Mouse (Mus musculus) heart, embryonic 12.5 days (tissue): ENCODE measurements at regions not wholly inside any gene's neighbourhood (a gene's known extent, or its start where the extent isn't known, plus 50 kb on each side); places are given as distances from the start of the nearest gene placed in this dataset.
"Not testable (repeated sequence)": the region's sequence is repeated elsewhere in the genome, so short reads cannot be mapped to it uniquely, and the experiment has no call there.

Source experiments
- ATAC-seq: fragments of 200-750 bp; cut with Nextera tagmentation; 2 replicates; pipeline ENCODE4 v1.8.0; 2017; ENCODE audit warnings: moderate TSS enrichment, moderate library complexity; ENCODE audit not compliant: insufficient number of reproducible peaks, low FRiP score
- H3K27ac ChIP-seq: fragments of 300-500 bp; sonication (generic); 2 replicates; pipeline ENCODE4 v1.5.1; 2016; ENCODE audit warnings: mild to moderate bottlenecking, moderate library complexity; ENCODE audit not compliant: poor library complexity, severe bottlenecking
- H3K27me3 ChIP-seq: fragments of 300-500 bp; sonication (generic); replicated peaks from 2 replicates; pipeline ENCODE4 v1.6.1; 2016; ENCODE audit warnings: mild to moderate bottlenecking, moderate library complexity
- H3K36me3 ChIP-seq: fragments of 300-500 bp; sonication (generic); 2 replicates; pipeline ENCODE4 v1.6.1; 2016; ENCODE audit warnings: mild to moderate bottlenecking, moderate library complexity
- H3K4me1 ChIP-seq: fragments of 300-500 bp; sonication (generic); replicated peaks from 2 replicates; pipeline ENCODE4 v1.6.1; 2016; ENCODE audit warnings: mild to moderate bottlenecking
- H3K4me2 ChIP-seq: fragments of 300-500 bp; sonication (generic); 2 replicates; pipeline ENCODE4 v1.6.1; 2016; ENCODE audit warnings: mild to moderate bottlenecking, moderate library complexity
- H3K4me3 ChIP-seq: fragments of 300-500 bp; sonication (generic); 2 replicates; pipeline ENCODE4 v1.5.1; 2016; ENCODE audit warnings: mild to moderate bottlenecking
- H3K9ac ChIP-seq: fragments of 300-500 bp; sonication (generic); 2 replicates; pipeline ENCODE4 v1.6.1; 2016; ENCODE audit warnings: mild to moderate bottlenecking, moderate library complexity
- H3K9me3 ChIP-seq: fragments of 300-500 bp; sonication (generic); replicated peaks from 2 replicates; pipeline ENCODE4 v1.6.1; 2016; ENCODE audit warnings: mild to moderate bottlenecking, moderate library complexity
- WGBS: fragments of 180-500 bp; shearing (Covaris S2); methylation state at CpG from one replicate; pipeline ENCODE4 v1.1.7; 2016; 5-methylcytosine and 5-hydroxymethylcytosine counted together

DNA sequence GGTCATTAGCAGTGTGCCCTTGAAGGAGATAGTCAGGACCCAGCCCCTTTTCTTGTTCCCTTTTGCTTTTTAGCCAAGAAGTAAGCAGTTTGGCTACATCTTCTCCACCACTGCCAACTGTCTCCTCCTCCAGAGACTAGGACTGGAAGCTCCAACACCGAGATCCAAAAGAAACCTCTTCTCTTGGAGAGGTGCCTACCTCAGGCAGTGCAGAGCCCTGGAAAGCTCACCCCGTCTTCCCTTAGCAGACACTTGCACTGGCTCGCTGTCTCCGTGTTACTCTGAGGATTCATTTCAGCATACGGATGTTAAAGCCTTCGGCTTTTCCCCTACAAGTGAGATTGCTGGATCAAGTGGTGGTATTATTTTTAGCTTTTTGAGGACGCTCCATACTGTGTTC, 331.0 kb downstream of the Rapgef2 start:
- no peaks in the 10 kb centered on the region for H3K9me3 ChIP-seq
- H3K9ac ChIP-seq = no peak overlapping the region
- no peaks in the 10 kb centered on the region for H3K27me3 ChIP-seq
- H3K4me2 ChIP-seq = no peak overlapping the region
- WGBS = 55% methylated on average over 7 of the region's 7 CpGs
- H3K4me3 ChIP-seq = no peak overlapping the region
- no peaks in the 10 kb centered on the region for H3K36me3 ChIP-seq
- H3K4me1 ChIP-seq = 0 out of 2 replicates have a peak, but pooled peaks cover 3% of the 10 kb centered on the region
- H3K27ac ChIP-seq = no peak overlapping the region
- ATAC-seq = no peak

DNA sequence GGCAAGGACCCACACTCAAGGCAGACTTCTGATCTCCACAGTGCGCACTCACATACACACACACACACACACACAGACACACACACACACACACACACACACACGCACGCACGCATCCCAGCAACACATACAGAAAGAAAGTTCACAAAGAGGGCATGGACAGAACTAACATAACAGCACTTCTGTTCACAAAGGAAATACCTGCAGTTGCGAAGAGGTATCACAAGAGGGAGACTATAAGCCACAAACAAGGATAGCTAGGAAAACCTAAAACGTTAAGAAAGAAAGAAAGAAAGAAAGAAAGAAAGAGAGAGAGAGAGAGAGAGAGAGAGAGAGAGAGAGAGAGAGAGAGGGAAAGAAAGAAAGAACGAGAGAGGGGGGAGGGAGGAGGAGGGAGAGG, 336.9 kb downstream of the Rapgef2 start:
- H3K4me1 ChIP-seq, H3K4me2 ChIP-seq, H3K27ac ChIP-seq, H3K4me3 ChIP-seq, H3K27me3 ChIP-seq, H3K9ac ChIP-seq, H3K36me3 ChIP-seq, H3K9me3 ChIP-seq, ATAC-seq: not testable (repeated sequence)
- WGBS = 72% methylated on average over 6 of the region's 7 CpGs

GRCm38 (mm10) chr3:78948700-78949099, 337.6 kb downstream of the Rapgef2 start:
- 80% methylated on average over 9 of the region's 9 CpGs for WGBS
- no peak overlapping the region for H3K4me2 ChIP-seq
- H3K4me1 ChIP-seq = no peaks in the 10 kb centered on the region
- H3K27me3 ChIP-seq = no peaks in the 10 kb centered on the region
- no peaks in the 10 kb centered on the region for H3K9me3 ChIP-seq
- ATAC-seq = no peak
- H3K36me3 ChIP-seq = no peaks in the 10 kb centered on the region
- H3K9ac ChIP-seq = no peak overlapping the region
- no peak overlapping the region for H3K27ac ChIP-seq
- no peak overlapping the region for H3K4me3 ChIP-seq

GRCm38 (mm10) chr3:78948171-78948570, 338.1 kb downstream of the Rapgef2 start:
- Histone ChIP-seq H3K27me3 (no peaks in the 10 kb centered on the region), H3K9ac (no peak overlapping the region), H3K4me1 (no peaks in the 10 kb centered on the region), H3K9me3 (no peaks in the 10 kb centered on the region), H3K4me3 (no peak overlapping the region), H3K27ac (no peak overlapping the region), H3K4me2 (no peak overlapping the region), H3K36me3 (no peaks in the 10 kb centered on the region)
- 29% methylated on average over 8 of the region's 8 CpGs for WGBS
- ATAC-seq = no peak

DNA sequence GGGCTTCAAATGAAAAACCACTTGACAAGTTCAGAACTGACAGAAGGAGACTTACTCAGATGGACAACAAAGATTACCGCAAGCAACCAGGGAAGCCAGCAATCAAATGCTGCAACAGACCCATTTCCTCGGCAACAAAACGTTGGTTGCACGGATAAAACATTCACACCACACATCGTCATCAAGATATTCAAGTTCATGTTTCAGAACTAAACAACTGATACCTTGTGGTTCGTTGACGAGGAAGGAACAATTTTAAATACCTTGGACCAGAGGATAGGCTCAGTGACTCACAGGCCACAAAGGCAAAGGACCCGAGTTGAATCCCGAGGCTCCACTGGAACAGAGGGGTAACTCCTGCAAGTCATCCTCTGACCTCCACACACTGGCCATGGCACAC, 339.1 kb downstream of the Rapgef2 start:
- no peak for ATAC-seq
- Histone ChIP-seq H3K27ac (no peak overlapping the region), H3K9me3 (no peaks in the 10 kb centered on the region), H3K4me1 (no peaks in the 10 kb centered on the region), H3K9ac (no peak overlapping the region), H3K36me3 (no peaks in the 10 kb centered on the region), H3K27me3 (no peaks in the 10 kb centered on the region), H3K4me3 (no peak overlapping the region), H3K4me2 (no peak overlapping the region)
- WGBS = 81% methylated on average over 9 of the region's 9 CpGs

GRCm38 (mm10) chr3:78944185-78944584, 342.1 kb downstream of the Rapgef2 start:
- Histone ChIP-seq H3K27ac (no peak overlapping the region), H3K4me2 (no peak overlapping the region), H3K4me3 (no peak overlapping the region), H3K9me3 (no peaks in the 10 kb centered on the region), H3K9ac (no peak overlapping the region), H3K4me1 (no peaks in the 10 kb centered on the region), H3K27me3 (no peaks in the 10 kb centered on the region), H3K36me3 (no peaks in the 10 kb centered on the region)
- WGBS = 71% methylated on average over 8 of the region's 8 CpGs
- ATAC-seq = no peak

DNA sequence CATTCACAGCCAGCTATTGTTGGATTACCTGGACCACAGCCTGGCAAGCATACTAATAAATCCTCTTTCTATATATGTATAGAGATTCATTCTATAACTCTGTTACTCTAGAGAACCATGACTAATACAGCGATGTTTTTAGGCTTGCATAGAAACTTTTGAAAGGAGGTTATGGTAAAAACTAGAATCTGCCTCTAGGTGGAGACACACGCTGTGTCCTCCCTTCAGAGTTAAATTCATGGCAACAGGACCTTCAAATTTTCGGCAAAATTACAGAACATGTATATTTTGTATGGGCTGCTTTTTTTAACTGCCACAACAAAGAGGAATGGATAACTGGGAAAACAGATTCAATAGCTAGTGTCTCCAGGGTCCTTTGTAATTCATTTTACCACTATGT, 353.3 kb downstream of the Rapgef2 start:
- Histone ChIP-seq H3K27me3 (no peaks in the 10 kb centered on the region), H3K4me1 (no peaks in the 10 kb centered on the region), H3K9me3 (no peaks in the 10 kb centered on the region), H3K4me3 (no peak overlapping the region), H3K27ac (no peak overlapping the region), H3K36me3 (no peaks in the 10 kb centered on the region), H3K4me2 (no peak overlapping the region), H3K9ac (no peak overlapping the region)
- ATAC-seq = no peak
- 76% methylated on average over 3 of the region's 3 CpGs for WGBS

GRCm38 (mm10) chr3:78919850-78920249, 366.5 kb downstream of the Rapgef2 start:
- Histone ChIP-seq H3K4me3 (no peak overlapping the region), H3K27ac (no peak overlapping the region), H3K4me2 (no peak overlapping the region), H3K9ac (no peak overlapping the region), H3K9me3 (no peaks in the 10 kb centered on the region), H3K27me3 (no peaks in the 10 kb centered on the region), H3K4me1 (no peaks in the 10 kb centered on the region), H3K36me3 (no peaks in the 10 kb centered on the region)
- ATAC-seq = no peak
- WGBS = 55% methylated on average over 6 of the region's 6 CpGs

- no peak for ATAC-seq
- Histone ChIP-seq H3K4me2 (peak overlapping the region; percentile 70), H3K27ac (no peak overlapping the region), H3K9me3 (no peaks in the 10 kb centered on the region), H3K36me3 (no peaks in the 10 kb centered on the region), H3K4me3 (peak overlapping the region; percentile 36), H3K4me1 (no peaks in the 10 kb centered on the region), H3K9ac (no peak overlapping the region), H3K27me3 (no peaks in the 10 kb centered on the region)
- 19% methylated on average over 12 of the region's 12 CpGs for WGBS
Measured at GRCm38 (mm10) chr3:78919407-78919806, 366.9 kb downstream of the Rapgef2 start.

GRCm38 (mm10) chr3:78908196-78908844, 378.0 kb downstream of the Rapgef2 start:
- no peak for ATAC-seq
- H3K9ac ChIP-seq = no peak overlapping the region
- no peak overlapping the region for H3K4me2 ChIP-seq
- 78% methylated on average over 1 of the region's 1 CpGs for WGBS
- H3K27me3 ChIP-seq = no peaks in the 10 kb centered on the region
- H3K27ac ChIP-seq = no peak overlapping the region
- H3K36me3 ChIP-seq = no peaks in the 10 kb centered on the region
- no peak overlapping the region for H3K4me3 ChIP-seq
- H3K9me3 ChIP-seq = no peaks in the 10 kb centered on the region
- H3K4me1 ChIP-seq = no peaks in the 10 kb centered on the region

DNA sequence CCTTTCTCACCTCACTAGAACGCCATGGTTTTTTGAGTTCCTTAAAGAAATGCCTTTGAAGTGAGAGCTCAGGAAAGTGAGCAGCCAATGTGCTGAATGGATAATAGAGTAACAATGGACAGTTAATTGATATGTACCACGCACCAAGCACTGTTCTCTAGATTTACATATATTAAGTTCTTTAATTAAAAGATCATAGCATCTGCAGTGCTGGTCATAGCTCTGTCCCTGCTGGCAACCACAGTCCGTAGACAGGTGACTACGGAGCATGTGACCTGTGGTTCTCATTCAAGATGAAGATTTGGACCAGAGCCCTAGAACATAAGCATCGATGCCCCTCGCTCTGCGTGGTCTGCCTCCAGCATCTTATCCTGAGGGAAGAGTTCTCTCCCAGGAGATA, 378.5 kb downstream of the Rapgef2 start:
- WGBS = 83% methylated on average over 7 of the region's 7 CpGs
- no peaks in the 10 kb centered on the region for H3K4me1 ChIP-seq
- no peaks in the 10 kb centered on the region for H3K9me3 ChIP-seq

DNA sequence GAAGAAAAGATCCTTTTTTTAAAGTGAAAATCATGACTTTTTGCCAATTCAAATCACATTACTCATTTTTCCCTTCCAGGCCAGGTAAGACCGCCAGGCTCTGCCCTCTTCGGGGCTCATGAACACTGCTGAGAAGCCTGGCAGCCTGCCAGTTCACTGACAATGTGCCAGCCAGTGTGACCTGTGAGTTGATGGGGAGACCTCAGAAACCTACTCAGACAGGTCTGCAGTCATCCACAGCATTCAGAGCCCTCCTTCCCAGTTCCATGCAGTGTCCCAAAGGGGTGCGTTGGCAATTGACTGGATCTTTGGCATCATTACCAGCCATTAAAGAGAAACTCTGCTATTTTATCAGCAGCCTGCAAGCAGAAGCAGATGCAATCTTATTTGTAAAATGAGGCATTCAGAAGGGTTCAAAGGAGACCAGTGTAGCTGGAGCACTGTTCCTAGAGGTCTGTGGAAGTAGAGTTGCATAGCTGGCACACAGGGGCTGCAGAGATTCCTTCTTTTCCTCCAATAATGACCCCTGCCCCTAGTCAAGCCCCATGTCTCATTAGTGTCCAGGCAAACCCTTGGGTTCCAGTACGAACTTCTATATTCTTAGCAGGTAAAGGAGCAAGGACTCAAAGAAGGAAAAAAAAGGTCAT, 384.4 kb downstream of the Rapgef2 start:
- peak; percentile 51; the same call in 1 of the 2 replicates for ATAC-seq
- Histone ChIP-seq H3K4me1 (peaks cover 18% of the 10 kb centered on the region), H3K4me3 (no peak overlapping the region), H3K27me3 (no peaks in the 10 kb centered on the region), H3K9ac (no peak overlapping the region), H3K27ac (no peak overlapping the region), H3K9me3 (no peaks in the 10 kb centered on the region), H3K36me3 (no peaks in the 10 kb centered on the region), H3K4me2 (peak overlapping the region; percentile 58)
- WGBS = 35% methylated on average over 4 of the region's 4 CpGs

More for the DNA sequence above, 378.5 kb downstream of the Rapgef2 start:
- Histone ChIP-seq H3K27me3 (no peaks in the 10 kb centered on the region), H3K27ac (no peak overlapping the region), H3K36me3 (no peaks in the 10 kb centered on the region), H3K9ac (no peak overlapping the region), H3K4me2 (no peak overlapping the region), H3K4me3 (no peak overlapping the region)
- no peak for ATAC-seq
